Mouse (Mus musculus) ZHBTc4 (cell line): Measurements from ENCODE around the gene Thy1.

Experiments used
- DNase-seq: peaks from one replicate; pipeline ENCODE4 v3.0.0-alpha.2; 2011; ENCODE audit warnings: low read depth, low spot score

The Thy1 gene

GRCm38 (mm10) chr9:44033957-44034727 is 9.0 kb upstream of the Thy1 start:
- no peak for DNase-seq

- no peak for DNase-seq
Observed at GRCm38 (mm10) chr9:44037106-44037505, 6.1 kb upstream of the Thy1 start.

DNA sequence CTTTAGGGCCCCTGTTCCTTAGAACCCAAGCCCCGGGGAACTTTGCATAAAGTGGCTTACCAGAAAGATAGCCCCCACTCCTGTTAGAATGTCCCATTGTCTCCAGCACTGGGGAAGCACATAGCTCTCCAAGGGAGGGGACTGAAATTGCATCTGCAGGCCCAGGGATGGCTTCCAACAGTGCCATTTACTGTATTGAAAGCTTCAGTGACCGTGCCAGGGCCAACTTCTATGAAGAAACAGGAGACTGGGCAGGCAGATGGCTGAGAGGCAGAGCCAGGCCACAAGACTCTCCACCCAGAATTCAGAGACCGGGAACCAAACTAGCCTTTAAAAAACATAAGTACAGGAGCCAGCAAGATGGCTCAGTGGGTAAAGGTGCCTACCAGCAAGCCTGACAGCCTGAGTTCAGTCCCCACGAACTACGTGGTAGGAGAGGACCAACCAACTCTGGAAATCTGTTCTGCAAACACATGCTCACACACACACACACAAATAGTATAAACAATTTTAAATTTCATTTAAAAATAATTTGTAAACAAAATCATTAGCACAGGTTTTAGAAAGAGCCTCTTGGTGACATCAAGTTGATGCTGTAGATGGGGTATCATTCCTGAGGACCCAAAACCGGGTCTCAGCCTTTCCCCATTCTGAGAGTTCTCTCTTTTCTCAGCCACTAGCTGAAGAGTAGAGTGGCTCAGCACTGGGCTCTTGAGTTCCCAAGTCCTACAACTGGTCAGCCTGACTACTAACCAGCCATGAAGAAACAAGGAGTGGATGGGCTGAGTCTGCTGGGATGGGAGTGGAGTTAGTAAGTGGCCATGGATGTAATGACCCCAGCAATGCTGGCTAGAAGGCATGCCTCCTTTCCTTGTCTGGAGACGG is 1.4 kb upstream of the Thy1 start:
- no peak for DNase-seq

GRCm38 (mm10) chr9:44042396-44042680 is 846 bp upstream of the Thy1 start:
- no peak for DNase-seq

- DNase-seq = no peak
Observed at GRCm38 (mm10) chr9:44043708-44044425, 683 bp downstream of the Thy1 start.

DNA sequence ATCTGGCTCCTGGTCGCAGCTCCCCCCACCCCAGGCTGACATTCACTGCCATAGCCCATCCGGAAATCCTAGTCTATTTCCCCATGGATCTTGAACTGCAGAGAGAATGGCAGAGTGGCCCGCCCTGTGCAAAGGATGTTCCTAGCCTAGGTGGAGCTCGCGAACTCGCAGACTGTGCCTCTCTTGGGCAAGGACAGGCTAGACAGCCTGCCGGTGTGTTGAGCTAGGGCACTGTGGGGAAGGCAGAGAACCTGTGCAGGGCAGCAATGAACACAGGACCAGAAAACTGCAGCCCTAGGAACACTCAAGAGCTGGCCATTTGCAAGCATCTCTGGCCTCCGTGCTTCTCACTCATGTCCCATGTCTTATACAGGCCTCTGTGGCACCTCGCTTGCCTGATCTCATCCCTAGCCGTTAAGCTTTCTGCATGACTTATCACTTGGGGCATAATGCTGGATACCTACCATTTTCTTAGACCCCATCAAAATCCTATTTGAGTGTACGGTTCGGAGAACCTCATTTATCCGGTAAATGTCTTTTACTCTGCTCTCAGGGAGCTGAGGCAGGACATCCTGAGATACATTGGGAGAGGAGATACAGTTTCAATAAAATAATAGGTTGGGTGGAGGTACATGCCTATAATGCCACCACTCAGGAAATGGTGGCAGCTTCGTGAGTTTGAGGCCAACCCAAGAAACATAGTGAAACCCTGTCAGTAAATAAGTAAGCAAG is 1.4 kb downstream of the Thy1 start:
- DNase-seq = no peak

DNA sequence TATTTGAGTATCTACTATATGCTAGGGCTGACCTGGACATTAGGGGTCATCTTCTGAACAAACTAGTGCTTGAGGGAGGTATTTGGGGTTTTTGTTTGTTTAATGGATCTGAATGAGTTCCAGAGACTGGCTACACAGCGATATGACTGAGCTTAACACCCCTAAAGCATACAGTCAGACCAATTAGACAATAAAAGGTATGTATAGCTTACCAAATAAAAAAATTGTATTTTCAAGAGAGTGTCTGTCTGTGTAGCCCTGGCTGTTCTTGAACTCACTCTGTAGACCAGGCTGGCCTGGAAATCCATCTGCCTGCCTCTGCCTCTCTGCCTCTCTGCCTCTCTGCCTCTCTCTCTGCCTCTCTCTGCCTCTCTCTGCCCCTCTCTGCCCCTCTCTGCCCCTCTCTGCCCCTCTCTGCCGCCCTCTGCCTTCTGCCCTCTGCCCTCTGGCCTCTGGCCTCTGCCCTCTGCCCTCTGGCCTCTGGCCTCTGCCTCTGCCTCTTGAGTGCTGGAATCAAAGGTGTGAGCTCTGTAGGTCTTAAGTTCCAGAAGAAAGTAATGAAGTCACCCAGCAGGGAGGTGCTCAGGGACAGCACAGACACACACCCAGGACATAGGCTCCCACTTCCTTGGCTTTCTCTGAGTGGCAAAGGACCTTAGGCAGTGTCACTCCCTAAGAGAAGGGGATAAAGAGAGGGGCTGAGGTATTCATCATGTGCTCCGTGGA is 2.1 kb downstream of the Thy1 start:
- DNase-seq = no peak

DNA sequence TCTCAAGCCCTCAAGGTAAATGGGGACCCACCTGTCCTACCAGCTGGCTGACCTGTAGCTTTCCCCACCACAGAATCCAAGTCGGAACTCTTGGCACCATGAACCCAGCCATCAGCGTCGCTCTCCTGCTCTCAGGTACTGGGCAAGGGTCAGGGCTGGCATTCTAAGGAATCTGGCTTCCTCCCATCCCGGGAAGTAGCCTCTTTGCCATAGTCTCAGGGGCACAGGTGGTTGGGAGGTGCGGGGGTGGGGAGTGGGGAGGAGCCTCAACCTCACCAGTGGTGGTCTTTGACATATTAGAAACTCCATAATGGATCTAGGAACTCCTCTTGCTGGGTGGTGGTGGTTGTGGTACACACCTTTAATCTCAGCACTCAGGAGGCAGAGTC is 2.7 kb downstream of the Thy1 start:
- no peak for DNase-seq

DNA sequence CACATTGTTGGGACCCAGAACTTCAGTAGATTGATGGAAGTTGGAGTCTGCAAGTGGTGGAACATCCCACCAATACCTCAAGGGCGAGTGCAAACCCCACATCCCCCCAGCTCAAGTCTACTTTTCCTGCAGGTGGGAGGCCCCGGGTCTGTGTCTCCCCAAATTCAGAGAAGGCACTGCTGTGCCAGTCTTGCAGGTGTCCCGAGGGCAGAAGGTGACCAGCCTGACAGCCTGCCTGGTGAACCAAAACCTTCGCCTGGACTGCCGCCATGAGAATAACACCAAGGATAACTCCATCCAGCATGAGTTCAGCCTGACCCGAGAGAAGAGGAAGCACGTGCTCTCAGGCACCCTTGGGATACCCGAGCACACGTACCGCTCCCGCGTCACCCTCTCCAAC is 3.2 kb downstream of the Thy1 start:
- DNase-seq = no peak

DNA sequence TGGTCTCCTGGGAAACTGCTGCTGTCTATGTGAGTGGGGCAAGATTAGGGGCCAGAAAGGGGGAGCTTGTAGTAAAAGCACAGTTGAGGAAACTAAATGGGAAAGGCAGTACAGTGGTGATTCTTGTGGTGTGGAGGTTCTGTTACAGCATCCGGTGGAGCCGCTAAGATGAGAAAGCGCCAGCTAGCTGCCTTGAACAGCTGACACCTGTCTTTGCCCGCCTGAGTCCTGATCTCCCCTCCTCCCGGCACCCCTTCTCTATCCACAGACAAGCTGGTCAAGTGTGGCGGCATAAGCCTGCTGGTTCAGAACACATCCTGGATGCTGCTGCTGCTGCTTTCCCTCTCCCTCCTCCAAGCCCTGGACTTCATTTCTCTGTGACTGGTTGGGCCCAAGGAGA is 3.9 kb downstream of the Thy1 start:
- DNase-seq = no peak

- DNase-seq = no peak
Observed at GRCm38 (mm10) chr9:44047571-44048490, 4.6 kb downstream of the Thy1 start.

- no peak for DNase-seq
Observed at GRCm38 (mm10) chr9:44048541-44049380, 5.6 kb downstream of the Thy1 start.

GRCm38 (mm10) chr9:44049381-44050165 is 6.4 kb downstream of the Thy1 start:
- no peak for DNase-seq

DNA sequence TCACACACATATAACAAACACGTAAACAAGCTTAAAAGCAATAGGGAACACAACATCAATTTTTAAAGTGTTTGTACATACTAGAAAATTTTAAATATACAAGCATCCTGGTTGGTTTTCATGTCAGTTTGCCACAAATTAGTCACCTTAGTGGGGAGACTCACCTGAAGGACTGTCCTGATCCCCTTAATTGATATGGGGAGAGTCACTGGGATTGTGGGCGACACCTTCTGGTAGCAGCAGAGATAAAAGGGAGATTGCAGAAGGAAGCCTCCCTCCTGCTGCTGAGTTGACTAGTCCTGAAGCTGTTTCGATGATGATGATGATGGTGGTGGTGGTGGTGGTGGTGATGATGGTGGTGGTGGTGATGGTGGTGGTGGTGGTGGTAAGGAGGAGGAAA is 9.7 kb downstream of the Thy1 start:
- no peak for DNase-seq

- no peak for DNase-seq
Observed at GRCm38 (mm10) chr9:44053936-44054335, 10.8 kb downstream of the Thy1 start.

DNA sequence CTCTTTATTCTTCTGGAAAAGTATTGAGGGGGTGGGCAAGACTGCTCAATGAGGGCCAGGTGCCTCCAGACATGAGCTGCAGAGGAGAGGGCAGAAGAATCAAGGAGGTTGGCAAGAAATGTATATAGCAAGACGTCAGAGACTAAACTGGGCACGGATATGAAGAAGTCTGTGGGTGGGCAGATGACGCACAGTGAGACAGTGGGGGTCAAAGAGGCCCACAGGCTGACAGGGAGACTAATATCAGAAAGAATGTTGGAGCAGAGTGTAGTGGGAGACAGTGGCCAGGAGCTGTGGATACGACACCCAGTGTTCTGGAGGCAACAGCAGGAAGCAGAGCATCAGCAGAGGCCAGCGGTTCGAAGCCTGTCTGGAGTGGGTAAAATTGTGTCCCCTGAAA is 15.4 kb downstream of the Thy1 start:
- DNase-seq = no peak

DNA sequence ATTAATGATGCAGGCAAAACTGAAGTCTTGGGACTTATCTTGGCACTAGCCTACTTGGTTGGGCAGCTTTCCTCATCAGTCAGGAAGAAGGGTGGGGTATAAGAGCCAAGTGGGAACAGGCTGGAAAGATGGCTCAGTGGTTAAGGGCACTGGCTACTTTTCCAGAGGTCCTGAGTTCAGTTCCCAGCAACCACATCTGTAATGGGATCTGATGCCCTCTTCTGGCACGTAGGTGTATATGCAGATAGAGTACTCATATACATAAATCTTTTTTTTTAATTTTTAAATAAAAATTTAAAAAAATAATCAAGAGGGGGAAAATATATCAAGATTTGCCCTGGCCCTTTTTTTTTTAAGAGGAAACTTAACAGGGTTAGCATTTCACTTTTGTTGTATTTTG is 22.0 kb downstream of the Thy1 start:
- DNase-seq = no peak

- DNase-seq = peak; percentile 99
Observed at GRCm38 (mm10) chr9:44066785-44067225, 23.6 kb downstream of the Thy1 start, which contains the start of gene Usp2. TSS of gene Usp2 (plus strand) at chr9:44067021.
